Mouse (Mus musculus): ENCODE measurements around the gene Enox1. TPM values are rescaled to one million over a fixed set of nuclear protein-coding genes. Genes with fewer than 3 reads are reported as not detected.

Gene Enox1
- polyA plus RNA-seq, 1 experiment = 0.28 TPM

- Histone ChIP-seq H3K4me1 (ENCODE audit: control insufficient read depth, insufficient read depth, low read length) (no peaks in the 10 kb centered on the region), H3K4me3 (replicated peaks; ENCODE audit: extremely low read depth, low read depth, low read length) (no peak overlapping the region)
- no peak for TF ChIP-seq POLR2A (IDR thresholded peaks at IDR 0.05; ENCODE audit: borderline replicate concordance, extremely low read depth, low read depth, low read length)
- TF ChIP-seq CTCF (IDR thresholded peaks at IDR 0.05; ENCODE audit: insufficient read depth, low read length) = no peak
- WGBS = 71% methylated on average over 5 of the region's 5 CpGs
- no peak for DNase-seq
Measured at GRCm38 (mm10) chr14:77670945-77671344, 514.4 kb downstream of the Enox1 start.

- Histone ChIP-seq H3K4me3 (replicated peaks; ENCODE audit: extremely low read depth, low read depth, low read length) (no peak overlapping the region), H3K4me1 (ENCODE audit: control insufficient read depth, insufficient read depth, low read length) (no peaks in the 10 kb centered on the region)
- DNase-seq = no peak
- WGBS = 81% methylated on average over 11 of the region's 11 CpGs
- TF ChIP-seq CTCF (IDR thresholded peaks at IDR 0.05; ENCODE audit: insufficient read depth, low read length) = no peak
- no peak for TF ChIP-seq POLR2A (IDR thresholded peaks at IDR 0.05; ENCODE audit: borderline replicate concordance, extremely low read depth, low read depth, low read length)
Measured at GRCm38 (mm10) chr14:77671961-77672360, 515.4 kb downstream of the Enox1 start.

- no peak for DNase-seq
- WGBS = 25% methylated on average over 8 of the region's 8 CpGs
- Histone ChIP-seq H3K4me1 (ENCODE audit: control insufficient read depth, insufficient read depth, low read length) (no peaks in the 10 kb centered on the region), H3K4me3 (replicated peaks; ENCODE audit: extremely low read depth, low read depth, low read length) (no peak overlapping the region)
- TF ChIP-seq POLR2A (IDR thresholded peaks at IDR 0.05; ENCODE audit: borderline replicate concordance, extremely low read depth, low read depth, low read length) = no peak
- TF ChIP-seq CTCF (IDR thresholded peaks at IDR 0.05; ENCODE audit: insufficient read depth, low read length) = no peak
Measured at GRCm38 (mm10) chr14:77673138-77673537, 516.6 kb downstream of the Enox1 start.

GRCm38 (mm10) chr14:77677951-77678350 is 521.4 kb downstream of the Enox1 start:
- DNase-seq = no peak
- H3K4me1 ChIP-seq (ENCODE audit: control insufficient read depth, insufficient read depth, low read length) = no peaks in the 10 kb centered on the region
- no peak overlapping the region for H3K4me3 ChIP-seq (replicated peaks; ENCODE audit: extremely low read depth, low read depth, low read length)
- TF ChIP-seq CTCF (IDR thresholded peaks at IDR 0.05; ENCODE audit: insufficient read depth, low read length) (no peak), POLR2A (IDR thresholded peaks at IDR 0.05; ENCODE audit: borderline replicate concordance, extremely low read depth, low read depth, low read length) (no peak)
- WGBS = 72% methylated on average over 7 of the region's 7 CpGs

- DNase-seq = no peak
- WGBS = 66% methylated on average over 9 of the region's 9 CpGs
- TF ChIP-seq CTCF (IDR thresholded peaks at IDR 0.05; ENCODE audit: insufficient read depth, low read length) = no peak
- TF ChIP-seq POLR2A (IDR thresholded peaks at IDR 0.05; ENCODE audit: borderline replicate concordance, extremely low read depth, low read depth, low read length) = no peak
- H3K4me1 ChIP-seq (ENCODE audit: control insufficient read depth, insufficient read depth, low read length) = no peaks in the 10 kb centered on the region
- H3K4me3 ChIP-seq (replicated peaks; ENCODE audit: extremely low read depth, low read depth, low read length) = no peak overlapping the region
Measured at GRCm38 (mm10) chr14:77679877-77680276, 523.3 kb downstream of the Enox1 start.

- WGBS = 89% methylated on average over 10 of the region's 10 CpGs
- no peaks in the 10 kb centered on the region for H3K4me1 ChIP-seq (ENCODE audit: control insufficient read depth, insufficient read depth, low read length)
- no peak overlapping the region for H3K4me3 ChIP-seq (replicated peaks; ENCODE audit: extremely low read depth, low read depth, low read length)
- no peak for DNase-seq
- TF ChIP-seq CTCF (IDR thresholded peaks at IDR 0.05; ENCODE audit: insufficient read depth, low read length) (no peak), POLR2A (IDR thresholded peaks at IDR 0.05; ENCODE audit: borderline replicate concordance, extremely low read depth, low read depth, low read length) (no peak)
Measured at GRCm38 (mm10) chr14:77682888-77683555, 526.5 kb downstream of the Enox1 start.

GRCm38 (mm10) chr14:77689816-77690215 is 533.3 kb downstream of the Enox1 start:
- TF ChIP-seq POLR2A (IDR thresholded peaks at IDR 0.05; ENCODE audit: borderline replicate concordance, extremely low read depth, low read depth, low read length) = no peak
- TF ChIP-seq CTCF (IDR thresholded peaks at IDR 0.05; ENCODE audit: insufficient read depth, low read length) = no peak
- Histone ChIP-seq H3K4me1 (ENCODE audit: control insufficient read depth, insufficient read depth, low read length) (no peaks in the 10 kb centered on the region), H3K4me3 (replicated peaks; ENCODE audit: extremely low read depth, low read depth, low read length) (no peak overlapping the region)
- no peak for DNase-seq
- WGBS = 89% methylated on average over 4 of the region's 4 CpGs

GRCm38 (mm10) chr14:77705006-77705405 is 548.4 kb downstream of the Enox1 start:
- WGBS = 78% methylated on average over 6 of the region's 6 CpGs
- Histone ChIP-seq H3K4me3 (replicated peaks; ENCODE audit: extremely low read depth, low read depth, low read length) (no peak overlapping the region), H3K4me1 (ENCODE audit: control insufficient read depth, insufficient read depth, low read length) (no peaks in the 10 kb centered on the region)
- no peak for TF ChIP-seq POLR2A (IDR thresholded peaks at IDR 0.05; ENCODE audit: borderline replicate concordance, extremely low read depth, low read depth, low read length)
- TF ChIP-seq CTCF (IDR thresholded peaks at IDR 0.05; ENCODE audit: insufficient read depth, low read length) = no peak
- no peak for DNase-seq

GRCm38 (mm10) chr14:77706511-77707246 is 550.1 kb downstream of the Enox1 start:
- no peaks in the 10 kb centered on the region for H3K4me1 ChIP-seq (ENCODE audit: control insufficient read depth, insufficient read depth, low read length)
- DNase-seq = no peak
- WGBS = 45% methylated on average over 21 of the region's 21 CpGs
- no peak for TF ChIP-seq CTCF (IDR thresholded peaks at IDR 0.05; ENCODE audit: insufficient read depth, low read length)
- no peak for TF ChIP-seq POLR2A (IDR thresholded peaks at IDR 0.05; ENCODE audit: borderline replicate concordance, extremely low read depth, low read depth, low read length)
- H3K4me3 ChIP-seq (replicated peaks; ENCODE audit: extremely low read depth, low read depth, low read length) = no peak overlapping the region

GRCm38 (mm10) chr14:77707279-77707678 is 550.7 kb downstream of the Enox1 start:
- Histone ChIP-seq H3K4me1 (ENCODE audit: control insufficient read depth, insufficient read depth, low read length) (no peaks in the 10 kb centered on the region), H3K4me3 (replicated peaks; ENCODE audit: extremely low read depth, low read depth, low read length) (no peak overlapping the region)
- WGBS = 53% methylated on average over 12 of the region's 12 CpGs
- TF ChIP-seq CTCF (IDR thresholded peaks at IDR 0.05; ENCODE audit: insufficient read depth, low read length) = no peak
- TF ChIP-seq POLR2A (IDR thresholded peaks at IDR 0.05; ENCODE audit: borderline replicate concordance, extremely low read depth, low read depth, low read length) = no peak
- DNase-seq = no peak
